Mouse (Mus musculus): ENCODE measurements around the gene Olfm2.
"Not testable (repeated sequence)": the region's sequence is repeated elsewhere in the genome, so short reads cannot be mapped to it uniquely, and the experiment has no call there.

Gene Olfm2

GRCm38 (mm10) chr9:20662874-20663273 lies 83.3 kb downstream of the Olfm2 start:
- no peak for DNase-seq (ENCODE audit: low read depth in 1 of 2, low spot score in 2 of 2)

GRCm38 (mm10) chr9:20662325-20662724 lies 83.8 kb downstream of the Olfm2 start:
- peak in 1 of 2 experiments; percentile 27 for DNase-seq (ENCODE audit: low read depth in 1 of 2, low spot score in 2 of 2)

- no peak for DNase-seq (ENCODE audit: low read depth in 1 of 2, low spot score in 2 of 2)
Observed at GRCm38 (mm10) chr9:20657546-20657945, 88.6 kb downstream of the Olfm2 start.

- DNase-seq (ENCODE audit: low read depth in 1 of 2, low spot score in 2 of 2): no peak
Observed at GRCm38 (mm10) chr9:20653859-20654258, 92.3 kb downstream of the Olfm2 start.

- DNase-seq (ENCODE audit: low read depth in 1 of 2, low spot score in 2 of 2): no peak
Observed at GRCm38 (mm10) chr9:20652260-20652658, 93.9 kb downstream of the Olfm2 start.

- peak; percentile 95 to 98 for DNase-seq (ENCODE audit: low read depth in 1 of 2, low spot score in 2 of 2)
Observed at GRCm38 (mm10) chr9:20651602-20652259, 94.4 kb downstream of the Olfm2 start, which contains the start of gene Pin1. Gene Pin1 (plus strand): TSS chr9:20652095.

GRCm38 (mm10) chr9:20645121-20645520 lies 101.0 kb downstream of the Olfm2 start:
- peak in 1 of 2 experiments; percentile 26 for DNase-seq (ENCODE audit: low read depth in 1 of 2, low spot score in 2 of 2)

GRCm38 (mm10) chr9:20644360-20645081 lies 101.6 kb downstream of the Olfm2 start, which contains the start of gene Fbxl12:
Gene Fbxl12 (minus strand): TSS chr9:20644767.
- peak in 1 of 2 experiments; percentile 72 for DNase-seq (ENCODE audit: low read depth in 1 of 2, low spot score in 2 of 2)

GRCm38 (mm10) chr9:20643781-20644180 lies 102.4 kb downstream of the Olfm2 start:
- DNase-seq (ENCODE audit: low read depth in 1 of 2, low spot score in 2 of 2): no peak

- DNase-seq (ENCODE audit: low read depth in 1 of 2, low spot score in 2 of 2): peak; percentile 60 to 74
Observed at GRCm38 (mm10) chr9:20642896-20643466, 103.2 kb downstream of the Olfm2 start.

GRCm38 (mm10) chr9:20642101-20642895 lies 103.9 kb downstream of the Olfm2 start, which contains the start of gene Ubl5:
Gene Ubl5 (plus strand): TSS chr9:20642878.
- no peak for DNase-seq (ENCODE audit: low read depth in 1 of 2, low spot score in 2 of 2)

- DNase-seq (ENCODE audit: low read depth in 1 of 2, low spot score in 2 of 2): no peak
Observed at GRCm38 (mm10) chr9:20641501-20641900, 104.6 kb downstream of the Olfm2 start.

GRCm38 (mm10) chr9:20639486-20639885 lies 106.7 kb downstream of the Olfm2 start:
- no peak for DNase-seq (ENCODE audit: low read depth in 1 of 2, low spot score in 2 of 2)

GRCm38 (mm10) chr9:20638552-20638951 lies 107.6 kb downstream of the Olfm2 start:
- DNase-seq (ENCODE audit: low read depth in 1 of 2, low spot score in 2 of 2): no peak

- no peak for DNase-seq (ENCODE audit: low read depth in 1 of 2, low spot score in 2 of 2)
Observed at GRCm38 (mm10) chr9:20636790-20637189, 109.4 kb downstream of the Olfm2 start.

GRCm38 (mm10) chr9:20636256-20636655 lies 109.9 kb downstream of the Olfm2 start:
- DNase-seq (ENCODE audit: low read depth in 1 of 2, low spot score in 2 of 2): no peak

GRCm38 (mm10) chr9:20635676-20636075 lies 110.5 kb downstream of the Olfm2 start:
- not testable (repeated sequence) for DNase-seq (ENCODE audit: low read depth in 1 of 2, low spot score in 2 of 2)

GRCm38 (mm10) chr9:20631332-20631731 lies 114.8 kb downstream of the Olfm2 start:
- no peak for DNase-seq (ENCODE audit: low read depth in 1 of 2, low spot score in 2 of 2)
